Mouse (Mus musculus): ENCODE data around the gene Gm3646. TPM values are rescaled to one million over a fixed set of nuclear protein-coding genes. Genes with fewer than 3 reads are reported as not detected.
A peak's percentile ranks its signal among the peaks of the same experiment; 100 is the strongest.

The Gm3646 gene
- not detected in 2 replicates for polyA plus RNA-seq (2015; fragmentation: Nextera tagmentation; extraction: Ambion mirVana)

DNA sequence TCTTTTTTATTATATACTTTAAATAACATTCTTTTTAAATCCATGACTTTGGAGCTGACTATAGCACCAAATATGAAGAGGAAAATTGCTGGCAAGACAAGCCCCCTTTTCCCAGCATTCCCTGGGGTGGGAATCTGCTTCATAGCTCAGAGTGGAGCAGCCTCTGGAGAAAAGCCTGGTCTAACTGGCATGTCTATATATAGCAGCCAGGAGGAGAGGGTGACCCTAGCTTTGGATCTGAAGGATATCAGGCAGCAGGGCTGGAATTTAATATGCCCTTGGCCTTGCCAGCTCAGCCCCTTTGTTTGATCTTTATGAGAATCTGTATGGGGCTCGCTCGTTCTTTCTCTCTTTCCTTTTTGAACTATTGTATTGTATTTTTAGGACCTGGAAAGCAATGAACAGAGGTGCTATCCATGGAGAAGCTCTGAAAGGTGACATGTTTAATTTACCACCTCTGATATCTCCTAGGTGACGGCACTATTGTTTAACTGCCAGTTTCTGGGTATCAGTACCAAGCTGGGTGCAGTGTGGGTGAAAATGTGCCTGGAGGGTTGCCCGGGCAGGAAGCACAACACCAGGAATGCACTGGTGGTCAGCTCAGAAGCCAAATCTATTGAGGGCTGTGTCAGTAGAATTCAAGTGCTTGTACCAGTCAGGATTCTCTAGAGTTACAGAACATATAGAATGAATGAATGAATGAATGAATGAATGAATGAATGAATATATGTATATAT, at the start of gene Gm3646:
Gene Gm3646 (minus strand): TSS at position 90 of the 737 bp plus-strand sequence.
- H3K36me3 ChIP-seq = no peaks in the 10 kb centered on the region
- H3K9me3 ChIP-seq = no peaks in the 10 kb centered on the region
- 73% methylated on average over 4 of the region's 4 CpGs for WGBS
- no peak within 1 kb of the TSS for H3K27ac ChIP-seq
- H3K27me3 ChIP-seq = no peaks in the 10 kb centered on the region
- H3K9ac ChIP-seq = no peak within 1 kb of the TSS
- H3K4me2 ChIP-seq = no peak within 1 kb of the TSS
- H3K4me3 ChIP-seq = no peak within 1 kb of the TSS
- no peak for ATAC-seq (ENCODE audit: insufficient number of reproducible peaks, insufficient read depth, low FRiP score, low TSS enrichment, low read depth)
- H3K4me1 ChIP-seq = no peaks in the 10 kb centered on the region

DNA sequence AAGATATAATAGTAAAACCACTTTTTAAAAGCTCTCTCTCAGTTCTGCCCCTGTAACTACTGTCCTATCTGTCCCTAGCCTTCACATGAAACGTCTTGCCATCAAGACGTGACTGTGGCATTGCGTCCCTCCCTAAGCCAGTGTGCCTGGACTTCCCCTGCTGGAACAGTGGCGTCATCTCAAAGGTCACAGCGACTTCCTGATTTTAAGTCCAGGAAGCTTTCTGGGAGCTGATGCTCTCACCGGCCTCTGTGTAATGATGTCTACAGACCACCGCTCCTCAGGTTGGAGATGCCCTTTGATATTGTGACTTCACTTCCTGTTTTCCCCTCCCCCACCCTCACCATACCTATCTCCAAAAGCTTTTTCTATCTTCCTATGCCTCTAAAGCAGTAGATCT, 41.9 kb upstream of the Gm3646 start:
- Histone ChIP-seq H3K27me3 (no peaks in the 10 kb centered on the region), H3K36me3 (no peaks in the 10 kb centered on the region), H3K4me3 (no peak overlapping the region), H3K27ac (no peak overlapping the region), H3K9ac (no peak overlapping the region), H3K9me3 (no peaks in the 10 kb centered on the region), H3K4me1 (0 out of 2 replicates have a peak, but pooled peaks cover 14% of the 10 kb centered on the region), H3K4me2 (no peak overlapping the region)
- ATAC-seq (ENCODE audit: insufficient number of reproducible peaks, insufficient read depth, low FRiP score, low TSS enrichment, low read depth) = no peak
- 79% methylated on average over 7 of the region's 7 CpGs for WGBS

GRCm38 (mm10) chr1:39846031-39846550, 41.0 kb upstream of the Gm3646 start:
- H3K4me2 ChIP-seq = no peak overlapping the region
- H3K27ac ChIP-seq = peak overlapping the region; percentile 40; the same call in 1 of the 2 replicates
- H3K27me3 ChIP-seq = no peaks in the 10 kb centered on the region
- H3K36me3 ChIP-seq = no peaks in the 10 kb centered on the region
- no peak overlapping the region for H3K9ac ChIP-seq
- no peaks in the 10 kb centered on the region for H3K9me3 ChIP-seq
- no peak overlapping the region for H3K4me3 ChIP-seq
- WGBS = 59% methylated on average over 4 of the region's 4 CpGs
- H3K4me1 ChIP-seq = 0 out of 2 replicates have a peak, but pooled peaks cover 11% of the 10 kb centered on the region
- no peak for ATAC-seq (ENCODE audit: insufficient number of reproducible peaks, insufficient read depth, low FRiP score, low TSS enrichment, low read depth)

DNA sequence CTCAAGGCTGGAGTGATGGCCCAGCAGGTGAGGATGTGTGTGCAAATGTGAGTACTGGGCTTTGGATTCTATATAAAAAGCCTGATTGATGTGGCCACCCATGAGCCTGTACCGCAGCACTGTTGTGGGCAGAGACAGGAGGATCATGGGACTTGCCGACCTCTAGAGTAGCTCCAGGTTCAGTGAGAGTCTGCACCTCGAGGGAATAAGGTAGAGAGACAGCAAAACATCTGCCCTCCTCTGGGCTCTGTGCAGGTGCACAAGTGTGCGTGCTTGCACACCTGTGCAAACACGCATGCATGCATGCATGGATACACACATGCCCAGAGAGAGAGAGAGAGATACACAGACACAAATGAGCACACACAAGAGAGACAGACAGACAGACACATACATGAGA, 38.2 kb upstream of the Gm3646 start:
- Histone ChIP-seq H3K27me3 (no peaks in the 10 kb centered on the region), H3K4me2 (no peak overlapping the region), H3K36me3 (no peaks in the 10 kb centered on the region), H3K4me1 (peaks cover 29% of the 10 kb centered on the region), H3K9me3 (no peaks in the 10 kb centered on the region), H3K27ac (no peak overlapping the region), H3K4me3 (no peak overlapping the region), H3K9ac (no peak overlapping the region)
- ATAC-seq (ENCODE audit: insufficient number of reproducible peaks, insufficient read depth, low FRiP score, low TSS enrichment, low read depth) = no peak
- 76% methylated on average over 5 of the region's 5 CpGs for WGBS

DNA sequence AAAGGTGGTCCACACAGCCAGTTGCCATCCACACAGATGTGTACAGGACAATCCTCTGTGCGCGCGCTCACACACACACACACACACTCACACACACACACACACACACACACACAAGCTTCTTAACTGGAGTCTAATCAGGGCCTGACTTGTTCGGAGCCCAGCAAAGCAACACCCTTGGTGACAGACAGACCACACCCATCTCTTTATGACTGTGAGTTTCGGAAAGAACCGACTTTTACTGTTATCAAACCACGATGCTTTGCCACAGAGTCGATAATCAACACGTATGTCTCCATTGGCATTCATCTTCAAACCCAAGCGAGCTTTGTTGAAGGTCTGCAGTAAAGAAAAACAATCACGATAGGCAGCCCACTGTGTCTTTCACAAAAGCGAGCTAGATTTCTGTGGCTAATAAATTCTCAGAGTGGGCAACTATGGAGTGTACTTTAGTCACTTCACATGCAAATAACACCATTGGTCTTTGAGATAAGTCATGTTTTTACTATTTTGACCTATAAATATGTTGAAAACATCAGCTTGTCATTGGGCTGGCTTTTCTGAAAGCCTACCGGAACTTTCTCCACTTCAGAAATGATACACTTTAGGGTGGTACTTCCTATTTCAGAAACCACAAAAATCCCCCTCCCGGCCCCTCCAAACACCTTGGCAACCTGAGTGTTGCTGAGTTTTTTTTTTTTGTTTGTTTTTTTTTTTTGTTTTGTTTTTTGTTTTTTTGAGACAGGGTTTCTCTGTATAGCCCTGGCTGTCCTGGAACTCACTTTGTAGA, 37.3 kb upstream of the Gm3646 start:
- ATAC-seq (ENCODE audit: insufficient number of reproducible peaks, insufficient read depth, low FRiP score, low TSS enrichment, low read depth) = no peak
- no peaks in the 10 kb centered on the region for H3K36me3 ChIP-seq
- 91% methylated on average over 14 of the region's 14 CpGs for WGBS

DNA sequence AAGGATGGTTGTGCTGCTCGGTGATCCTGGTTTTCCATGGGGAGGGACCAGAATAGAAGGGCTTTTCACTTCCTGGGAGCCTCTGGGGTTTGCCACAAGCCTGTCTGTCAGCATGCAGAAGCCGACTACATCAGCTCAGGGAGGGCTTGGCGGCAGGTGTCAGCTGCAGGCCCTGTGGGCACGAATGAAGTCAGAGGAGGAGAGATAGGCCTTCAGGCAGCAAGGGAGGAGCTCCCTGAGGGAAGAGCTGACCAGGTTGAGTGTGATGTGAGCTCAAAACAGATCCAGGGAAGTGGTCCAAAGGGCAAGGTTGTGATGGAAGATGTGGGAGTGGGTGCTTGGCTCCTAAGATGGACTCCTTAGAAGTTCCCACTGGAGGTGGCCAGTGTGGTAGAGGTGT, 35.7 kb upstream of the Gm3646 start:
- Histone ChIP-seq H3K36me3 (no peaks in the 10 kb centered on the region), H3K27me3 (no peaks in the 10 kb centered on the region), H3K9ac (no peak overlapping the region), H3K4me3 (no peak overlapping the region), H3K4me1 (peaks cover 25% of the 10 kb centered on the region), H3K4me2 (no peak overlapping the region), H3K27ac (no peak overlapping the region), H3K9me3 (no peaks in the 10 kb centered on the region)
- no peak for ATAC-seq (ENCODE audit: insufficient number of reproducible peaks, insufficient read depth, low FRiP score, low TSS enrichment, low read depth)
- WGBS = 68% methylated on average over 4 of the region's 4 CpGs

More for the DNA sequence above, 37.3 kb upstream of the Gm3646 start:
- H3K9ac ChIP-seq = no peak overlapping the region
- no peaks in the 10 kb centered on the region for H3K9me3 ChIP-seq
- H3K4me2 ChIP-seq = no peak overlapping the region
- no peak overlapping the region for H3K27ac ChIP-seq
- H3K4me3 ChIP-seq = no peak overlapping the region
- no peaks in the 10 kb centered on the region for H3K27me3 ChIP-seq
- H3K4me1 ChIP-seq = peaks cover 29% of the 10 kb centered on the region

DNA sequence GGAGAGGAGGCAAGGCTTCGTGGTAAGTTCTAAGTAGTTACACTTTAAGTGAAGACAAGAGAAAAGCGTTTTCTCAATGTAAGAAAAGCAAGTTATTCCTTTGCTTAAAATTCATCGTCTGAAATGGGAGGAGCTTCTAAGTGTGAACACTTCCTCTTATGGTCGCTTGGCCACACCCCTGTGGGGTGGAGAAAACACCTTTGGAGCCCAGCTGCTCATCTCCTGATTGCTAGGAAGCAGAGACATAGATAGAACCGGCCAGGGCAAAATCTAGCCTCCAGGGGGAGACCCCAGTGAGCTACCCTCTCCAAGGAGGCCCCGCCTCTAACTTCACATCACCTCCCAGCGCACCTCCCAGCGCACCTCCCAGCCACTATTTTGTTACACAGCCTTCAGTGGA, 34.7 kb upstream of the Gm3646 start:
- ATAC-seq (ENCODE audit: insufficient number of reproducible peaks, insufficient read depth, low FRiP score, low TSS enrichment, low read depth) = no peak
- Histone ChIP-seq H3K4me1 (peaks cover 22% of the 10 kb centered on the region), H3K4me2 (no peak overlapping the region), H3K36me3 (no peaks in the 10 kb centered on the region), H3K4me3 (no peak overlapping the region), H3K9ac (no peak overlapping the region), H3K27ac (no peak overlapping the region), H3K9me3 (no peaks in the 10 kb centered on the region), H3K27me3 (no peaks in the 10 kb centered on the region)
- 56% methylated on average over 8 of the region's 8 CpGs for WGBS

GRCm38 (mm10) chr1:39839217-39839616, 34.1 kb upstream of the Gm3646 start:
- Histone ChIP-seq H3K4me2 (no peak overlapping the region; the same call in 1 of the 2 replicates), H3K9ac (no peak overlapping the region), H3K27ac (peak overlapping the region; percentile 79), H3K36me3 (no peaks in the 10 kb centered on the region), H3K4me1 (peaks cover 22% of the 10 kb centered on the region), H3K4me3 (no peak overlapping the region), H3K9me3 (no peaks in the 10 kb centered on the region), H3K27me3 (no peaks in the 10 kb centered on the region)
- ATAC-seq (ENCODE audit: insufficient number of reproducible peaks, insufficient read depth, low FRiP score, low TSS enrichment, low read depth) = no peak
- 47% methylated on average over 10 of the region's 10 CpGs for WGBS

DNA sequence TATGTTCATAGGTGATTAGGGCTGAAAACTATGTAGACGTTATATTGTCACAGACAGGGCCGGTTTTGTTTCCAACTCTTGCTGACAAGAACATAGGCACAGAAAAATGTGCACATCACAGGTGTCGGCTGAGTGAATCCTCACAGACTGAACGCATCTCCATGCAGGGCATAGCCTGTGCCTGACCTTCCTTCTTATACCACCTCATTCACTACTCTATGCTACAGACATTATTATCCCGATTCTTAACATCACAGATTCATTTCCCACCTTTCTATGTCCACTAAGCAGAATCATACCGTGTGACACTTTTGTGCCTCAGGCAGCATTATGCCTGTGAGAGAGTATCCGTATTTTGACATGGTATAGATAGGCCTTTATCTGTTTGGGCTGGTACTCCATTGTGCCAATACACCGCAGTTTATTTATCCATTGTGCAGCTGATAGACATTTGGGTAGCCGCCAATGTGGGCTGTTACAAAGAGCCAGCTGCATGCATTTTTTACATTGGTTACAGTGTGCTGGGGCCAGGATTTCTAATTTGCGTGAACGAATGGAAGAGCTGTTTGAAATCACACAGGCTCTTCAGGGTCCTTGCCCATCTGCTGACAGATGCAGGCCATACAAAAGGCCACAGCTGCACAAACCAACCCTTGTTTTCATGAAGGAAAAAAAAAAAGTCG, 33.5 kb upstream of the Gm3646 start:
- 52% methylated on average over 12 of the region's 12 CpGs for WGBS
- no peak for ATAC-seq (ENCODE audit: insufficient number of reproducible peaks, insufficient read depth, low FRiP score, low TSS enrichment, low read depth)
- H3K27ac ChIP-seq = peak overlapping the region; percentile 79

GRCm38 (mm10) chr1:39831594-39832039, 26.5 kb upstream of the Gm3646 start:
- peaks cover 33% of the 10 kb centered on the region for H3K4me1 ChIP-seq
- no peak for ATAC-seq (ENCODE audit: insufficient number of reproducible peaks, insufficient read depth, low FRiP score, low TSS enrichment, low read depth)
- WGBS = 37% methylated on average over 4 of the region's 4 CpGs

More for the DNA sequence above, 33.5 kb upstream of the Gm3646 start:
- Histone ChIP-seq H3K4me1 (peaks cover 22% of the 10 kb centered on the region), H3K4me3 (no peak overlapping the region), H3K4me2 (no peak overlapping the region), H3K36me3 (no peaks in the 10 kb centered on the region), H3K9ac (no peak overlapping the region), H3K27me3 (no peaks in the 10 kb centered on the region), H3K9me3 (no peaks in the 10 kb centered on the region)

More at GRCm38 (mm10) chr1:39831594-39832039, 26.5 kb upstream of the Gm3646 start:
- Histone ChIP-seq H3K27ac (peak overlapping the region; percentile 85), H3K9ac (no peak overlapping the region), H3K4me2 (no peak overlapping the region), H3K4me3 (no peak overlapping the region), H3K9me3 (no peaks in the 10 kb centered on the region), H3K27me3 (no peaks in the 10 kb centered on the region), H3K36me3 (no peaks in the 10 kb centered on the region)
